Mouse (Mus musculus) liver, adult 2 months (tissue): ENCODE results near the gene Slc9a9.

Experiments used
- CTCF ChIP-seq: fragments of 200-500 bp; IDR thresholded peaks from 2 replicates; pipeline ENCODE4 v1.5.1; 2011; ENCODE audit warnings: low read depth, low read length, control low read depth
- POLR2A ChIP-seq: fragments of 200-500 bp; IDR thresholded peaks from 2 replicates; pipeline ENCODE4 v1.6.1; 2011; ENCODE audit warnings: low read length, control low read depth; ENCODE audit not compliant: insufficient read depth; ENCODE audit errors: extremely low read depth

DNA sequence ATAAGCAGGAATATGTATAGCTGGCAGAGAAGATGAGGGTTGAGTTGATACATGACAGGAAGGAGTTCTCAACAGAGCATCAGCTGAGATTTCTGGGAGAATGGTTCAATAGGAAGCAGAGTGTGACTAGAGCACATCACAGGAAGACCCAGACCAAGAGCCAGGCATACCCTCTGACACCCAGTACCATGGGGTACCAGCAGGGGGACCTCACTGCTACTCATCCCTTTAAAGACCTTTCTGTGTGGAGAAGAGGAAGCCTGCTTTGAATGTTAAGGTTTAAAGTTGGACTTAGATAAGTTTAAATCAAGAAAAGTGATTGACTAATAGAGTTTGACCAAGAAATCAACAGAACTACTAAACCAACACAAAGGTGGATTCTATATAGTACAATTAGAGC, 257.4 kb downstream of the Slc9a9 start:
- TF ChIP-seq POLR2A (no peak), CTCF (no peak)
